Mouse (Mus musculus) liver, embryonic 16.5 days (tissue): ENCODE results near the gene Ptpn13. TPM values are rescaled to one million over a fixed set of nuclear protein-coding genes. Genes with fewer than 3 reads are reported as not detected.
A peak's percentile ranks its signal among the peaks of the same experiment; 100 is the strongest.

Experiments
- ATAC-seq: fragments of 200-750 bp; cut with Nextera tagmentation; 2 replicates; pipeline ENCODE4 v1.8.0; 2017; ENCODE audit warnings: low read depth, mild to moderate bottlenecking, moderate number of reproducible peaks, moderate library complexity
- H3K27ac ChIP-seq: fragments of 300-500 bp; sonication (generic); 2 replicates; pipeline ENCODE4 v1.5.1; 2014; ENCODE audit warnings: mild to moderate bottlenecking, low read length
- H3K27me3 ChIP-seq: fragments of 300-500 bp; sonication (generic); 2 replicates; pipeline ENCODE4 v1.6.1; 2014; ENCODE audit warnings: low read depth, low read length, mixed read lengths; ENCODE audit not compliant: control insufficient read depth, insufficient read depth
- H3K36me3 ChIP-seq: fragments of 300-500 bp; sonication (generic); 2 replicates; pipeline ENCODE4 v1.6.1; 2014; ENCODE audit warnings: mild to moderate bottlenecking; ENCODE audit not compliant: control insufficient read depth, insufficient read depth
- H3K4me1 ChIP-seq: fragments of 300-500 bp; sonication (generic); 2 replicates; pipeline ENCODE4 v1.6.1; 2014; ENCODE audit warnings: low read depth, low read length, mixed read lengths; ENCODE audit not compliant: control insufficient read depth
- H3K4me2 ChIP-seq: fragments of 300-500 bp; sonication (generic); 2 replicates; pipeline ENCODE4 v1.6.1; 2014; ENCODE audit warnings: low read depth, low read length, mixed read lengths
- H3K4me3 ChIP-seq: fragments of 300-500 bp; sonication (generic); 2 replicates; pipeline ENCODE4 v1.5.1; 2014; ENCODE audit warnings: low read depth, mild to moderate bottlenecking, low read length
- H3K9ac ChIP-seq: fragments of 300-500 bp; sonication (generic); 2 replicates; pipeline ENCODE4 v1.6.1; 2014; ENCODE audit warnings: low read depth, low read length
- H3K9me3 ChIP-seq: fragments of 300-500 bp; sonication (generic); replicated peaks from 2 replicates; pipeline ENCODE4 v1.6.1; 2016; ENCODE audit warnings: low read length; ENCODE audit not compliant: control insufficient read depth
- WGBS: fragments of 180-500 bp; shearing (Covaris S2); extraction: QIAGEN DNeasy Blood & Tissue Kit; methylation state at CpG from one replicate; pipeline ENCODE4 v1.1.7; 2014; ENCODE audit not compliant: insufficient replicate concordance; 5-methylcytosine and 5-hydroxymethylcytosine counted together
- polyA plus RNA-seq: library from polyadenylated mRNA; unstranded; fragments of >200 nt; fragmentation: Nextera tagmentation; extraction: Ambion mirVana; gene quantifications from 2 replicates; pipeline ENCODE4 v1.2.1, GENCODE M21; 2015

The Ptpn13 gene
- polyA plus RNA-seq, 1 experiment from 2014 or later, result 0.78 TPM

GRCm38 (mm10) chr5:103431479-103431878 lies 6.5 kb downstream of the Ptpn13 start:
- H3K4me1 ChIP-seq, result no peaks in the 10 kb centered on the region
- H3K9me3 ChIP-seq, result no peaks in the 10 kb centered on the region
- peaks cover 2% of the 10 kb centered on the region; the same call in 1 of the 2 replicates for H3K27me3 ChIP-seq
- H3K4me2 ChIP-seq, result no peak overlapping the region
- H3K9ac ChIP-seq, result no peak overlapping the region
- H3K4me3 ChIP-seq, result no peak overlapping the region
- 61% methylated on average over 3 of the region's 3 CpGs for WGBS
- H3K27ac ChIP-seq, result no peak overlapping the region
- no peaks in the 10 kb centered on the region for H3K36me3 ChIP-seq
- no peak for ATAC-seq

DNA sequence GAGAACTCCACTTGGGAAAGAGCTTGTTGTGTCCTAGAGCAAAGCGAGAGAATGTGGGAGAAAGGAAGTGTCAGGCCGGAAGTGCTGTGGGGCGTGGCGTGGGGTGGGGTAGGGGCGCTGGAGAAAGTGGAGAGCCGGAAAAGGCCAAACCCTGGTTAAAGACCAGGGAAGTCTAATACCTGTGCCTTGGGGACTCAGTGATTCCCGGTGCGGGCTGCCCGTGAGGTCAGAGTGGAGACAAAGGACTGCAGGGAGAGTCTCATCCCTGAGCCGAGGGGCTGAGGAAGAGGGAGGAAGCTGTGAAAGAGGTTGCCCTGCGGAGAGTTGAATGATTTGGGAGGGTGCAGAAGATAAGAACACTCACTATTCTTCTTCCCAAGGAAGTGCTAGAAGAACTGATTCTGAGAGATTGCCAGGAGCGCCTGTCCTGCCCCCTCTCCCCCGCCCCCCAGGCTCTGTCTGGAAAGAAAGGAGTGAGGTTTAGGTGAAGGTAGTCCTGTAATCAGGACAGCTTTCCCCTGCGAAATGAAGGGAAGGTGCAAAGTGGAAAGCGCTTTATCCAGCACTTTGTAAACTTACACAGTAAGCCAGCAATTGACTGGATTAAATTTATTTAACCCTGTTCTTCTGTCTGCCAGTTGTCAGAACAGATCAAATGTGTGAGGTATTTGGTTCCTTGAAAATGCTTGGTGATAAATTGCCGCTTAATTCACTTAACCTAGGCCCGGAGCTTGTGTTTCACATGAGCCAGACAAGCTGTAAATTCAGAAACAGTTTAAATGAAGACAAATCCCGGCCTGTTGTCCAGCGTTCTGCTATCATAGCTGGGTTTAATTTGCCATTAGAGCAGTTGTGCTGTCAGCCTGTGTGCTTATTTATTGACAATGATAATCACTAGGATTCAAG lies 11.3 kb downstream of the Ptpn13 start:
- Histone ChIP-seq H3K27ac (no peak overlapping the region), H3K4me2 (0 out of 2 replicates have a peak overlapping the region, but pooled peaks have one; percentile 22), H3K27me3 (no peaks in the 10 kb centered on the region), H3K36me3 (no peaks in the 10 kb centered on the region), H3K4me1 (no peaks in the 10 kb centered on the region), H3K4me3 (no peak overlapping the region), H3K9ac (no peak overlapping the region), H3K9me3 (no peaks in the 10 kb centered on the region)
- 18% methylated on average over 19 of the region's 19 CpGs for WGBS
- no peak for ATAC-seq

- Histone ChIP-seq H3K27me3 (no peaks in the 10 kb centered on the region), H3K4me3 (no peak overlapping the region), H3K4me1 (no peaks in the 10 kb centered on the region), H3K36me3 (no peaks in the 10 kb centered on the region), H3K27ac (no peak overlapping the region), H3K9me3 (no peaks in the 10 kb centered on the region), H3K4me2 (no peak overlapping the region), H3K9ac (no peak overlapping the region)
- ATAC-seq, result no peak
- 30% methylated on average over 3 of the region's 3 CpGs for WGBS
Observed at GRCm38 (mm10) chr5:103437714-103438113, 12.7 kb downstream of the Ptpn13 start.

GRCm38 (mm10) chr5:103439171-103439570 lies 14.2 kb downstream of the Ptpn13 start:
- 62% methylated on average over 11 of the region's 11 CpGs for WGBS
- no peak overlapping the region for H3K4me2 ChIP-seq
- H3K27me3 ChIP-seq, result no peaks in the 10 kb centered on the region
- H3K27ac ChIP-seq, result no peak overlapping the region
- H3K9me3 ChIP-seq, result no peaks in the 10 kb centered on the region
- H3K36me3 ChIP-seq, result no peaks in the 10 kb centered on the region
- no peak overlapping the region for H3K9ac ChIP-seq
- no peaks in the 10 kb centered on the region for H3K4me1 ChIP-seq
- no peak for ATAC-seq
- no peak overlapping the region for H3K4me3 ChIP-seq

- Histone ChIP-seq H3K27me3 (no peaks in the 10 kb centered on the region), H3K27ac (no peak overlapping the region), H3K4me2 (no peak overlapping the region), H3K9me3 (no peaks in the 10 kb centered on the region), H3K36me3 (no peaks in the 10 kb centered on the region), H3K4me3 (no peak overlapping the region), H3K9ac (no peak overlapping the region), H3K4me1 (no peaks in the 10 kb centered on the region)
- WGBS, result 67% methylated on average over 11 of the region's 11 CpGs
- no peak for ATAC-seq
Observed at GRCm38 (mm10) chr5:103440418-103441276, 15.7 kb downstream of the Ptpn13 start.

DNA sequence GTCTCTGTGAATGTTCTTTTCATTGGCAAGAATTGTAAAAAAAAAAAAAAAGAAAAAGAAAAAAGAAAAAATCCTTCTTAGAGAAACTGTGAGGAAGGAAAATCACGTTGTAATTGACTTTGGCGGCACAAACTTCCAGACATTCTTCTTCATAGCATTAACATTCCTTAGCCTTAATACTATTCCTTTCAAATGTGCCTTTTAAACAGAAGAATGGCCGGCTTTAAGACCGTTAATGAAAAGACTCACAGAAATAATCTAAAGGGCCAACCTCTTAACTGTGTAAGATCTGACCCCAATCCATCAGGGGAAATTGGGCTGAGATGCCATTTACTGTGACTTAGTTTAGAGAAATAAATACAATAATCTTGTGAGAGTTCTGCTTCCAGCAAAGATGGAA lies 16.7 kb downstream of the Ptpn13 start:
- no peaks in the 10 kb centered on the region for H3K36me3 ChIP-seq
- no peaks in the 10 kb centered on the region for H3K9me3 ChIP-seq
- H3K4me3 ChIP-seq, result no peak overlapping the region
- H3K4me2 ChIP-seq, result no peak overlapping the region
- no peak for ATAC-seq
- no peak overlapping the region for H3K9ac ChIP-seq
- no peaks in the 10 kb centered on the region for H3K4me1 ChIP-seq
- no peaks in the 10 kb centered on the region for H3K27me3 ChIP-seq
- WGBS, result 67% methylated on average over 4 of the region's 4 CpGs
- H3K27ac ChIP-seq, result no peak overlapping the region

DNA sequence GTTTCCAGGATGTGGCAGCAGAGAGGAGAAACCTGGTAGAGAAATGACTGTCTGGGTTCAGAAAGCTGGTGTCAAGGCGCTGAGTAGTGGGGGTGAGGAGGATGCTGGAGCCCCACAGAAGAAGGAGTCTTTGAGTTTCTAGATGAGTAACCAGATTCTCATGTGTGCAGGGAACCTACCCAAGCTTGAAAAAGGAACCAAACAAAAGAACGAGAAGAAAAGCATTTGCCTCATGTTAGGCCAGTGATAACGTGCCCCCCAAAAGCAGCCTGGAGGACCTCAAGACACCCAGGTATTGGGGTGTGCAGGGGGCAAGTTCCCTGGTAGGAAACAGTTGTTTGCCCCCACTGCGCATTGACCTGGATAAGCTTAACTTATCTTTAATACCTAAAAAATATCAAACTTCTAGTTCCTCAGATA lies 17.3 kb downstream of the Ptpn13 start:
- H3K4me2 ChIP-seq, result no peak overlapping the region
- ATAC-seq, result no peak

DNA sequence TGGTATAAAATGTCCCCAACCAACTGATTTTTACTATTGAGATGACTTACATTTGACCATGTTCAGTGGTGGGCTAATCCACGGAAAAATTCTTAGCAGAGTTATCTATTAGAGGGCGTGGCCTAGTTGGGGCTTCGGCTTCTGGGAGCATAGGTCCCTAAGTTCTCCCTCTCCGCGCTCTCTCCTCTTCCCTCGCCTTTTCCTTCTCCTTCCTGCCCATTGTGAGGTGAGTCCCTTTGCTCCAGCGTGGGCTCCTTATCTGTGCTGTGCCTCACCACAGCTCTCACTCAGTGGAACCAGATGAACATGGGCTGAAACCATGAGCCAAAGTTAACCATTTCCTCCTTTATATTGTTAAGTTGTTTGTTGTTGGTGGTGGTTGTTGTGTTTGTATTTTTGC lies 17.9 kb downstream of the Ptpn13 start:
- H3K4me3 ChIP-seq, result no peak overlapping the region
- no peaks in the 10 kb centered on the region for H3K36me3 ChIP-seq
- WGBS, result 34% methylated on average over 7 of the region's 7 CpGs
- H3K27me3 ChIP-seq, result no peaks in the 10 kb centered on the region
- H3K9ac ChIP-seq, result no peak overlapping the region
- H3K4me1 ChIP-seq, result no peaks in the 10 kb centered on the region
- no peak for ATAC-seq
- no peaks in the 10 kb centered on the region for H3K9me3 ChIP-seq
- H3K4me2 ChIP-seq, result no peak overlapping the region
- no peak overlapping the region for H3K27ac ChIP-seq

More for the DNA sequence above, 17.3 kb downstream of the Ptpn13 start:
- H3K9ac ChIP-seq, result no peak overlapping the region
- H3K27me3 ChIP-seq, result no peaks in the 10 kb centered on the region
- H3K9me3 ChIP-seq, result no peaks in the 10 kb centered on the region
- H3K27ac ChIP-seq, result no peak overlapping the region
- no peak overlapping the region for H3K4me3 ChIP-seq
- H3K4me1 ChIP-seq, result no peaks in the 10 kb centered on the region
- H3K36me3 ChIP-seq, result no peaks in the 10 kb centered on the region
- WGBS, result 67% methylated on average over 4 of the region's 4 CpGs

- ATAC-seq, result no peak
- WGBS, result 67% methylated on average over 7 of the region's 7 CpGs
Observed at GRCm38 (mm10) chr5:103445383-103445782, 20.4 kb downstream of the Ptpn13 start.

More at GRCm38 (mm10) chr5:103445383-103445782, 20.4 kb downstream of the Ptpn13 start:
- Histone ChIP-seq H3K9me3 (no peaks in the 10 kb centered on the region), H3K27ac (no peak overlapping the region), H3K4me3 (no peak overlapping the region), H3K4me2 (no peak overlapping the region), H3K36me3 (no peaks in the 10 kb centered on the region), H3K27me3 (no peaks in the 10 kb centered on the region), H3K4me1 (no peaks in the 10 kb centered on the region), H3K9ac (no peak overlapping the region)
